Mouse (Mus musculus) mouse trophoblast stem cell (cell line): Measurements from ENCODE around the gene Gucy1b2.

Source experiments
- in situ Hi-C, 2 experiments: fragments of 300-500 bp; cut with MseI, MboI; formaldehyde crosslinking; loops; 2 replicates in 1 of 2; 3 replicates in 1 of 2; pipeline ENCODE4 v1.15.1; 2025

Gucy1b2 gene

DNA sequence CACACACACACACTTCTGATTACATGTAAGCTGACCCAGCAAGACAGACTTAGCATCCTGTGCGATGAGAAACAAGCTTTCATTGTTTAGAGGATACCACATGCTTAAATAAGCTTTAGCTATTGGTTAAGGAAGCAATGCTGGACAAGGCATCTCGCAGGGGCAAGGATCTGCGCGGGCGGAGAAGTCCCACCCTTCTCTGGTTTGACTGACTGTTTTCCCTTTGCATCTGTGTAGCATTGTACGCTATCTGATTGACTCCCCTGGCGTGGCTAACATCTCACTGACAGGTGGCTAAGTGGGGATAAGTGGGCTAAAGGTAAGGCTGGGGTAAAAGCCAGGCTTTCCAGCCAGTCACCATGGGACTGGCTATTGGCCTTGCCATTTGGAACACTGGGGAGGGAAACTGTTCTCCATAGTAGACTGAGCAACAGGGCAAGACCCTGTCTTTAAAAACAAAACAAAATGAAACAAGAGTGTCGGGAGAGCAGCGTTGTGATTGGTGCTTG, at the start of gene Gucy1b2:
Gene Gucy1b2, minus strand, starts transcription at position 51 of the 509 bp plus-strand sequence.
- in situ Hi-C loops: loop anchor here in 1 of 2 experiments (5.0 kb wide), 1 partner anchor 199 kb away; no protein-coding TSS in a partner anchor

DNA sequence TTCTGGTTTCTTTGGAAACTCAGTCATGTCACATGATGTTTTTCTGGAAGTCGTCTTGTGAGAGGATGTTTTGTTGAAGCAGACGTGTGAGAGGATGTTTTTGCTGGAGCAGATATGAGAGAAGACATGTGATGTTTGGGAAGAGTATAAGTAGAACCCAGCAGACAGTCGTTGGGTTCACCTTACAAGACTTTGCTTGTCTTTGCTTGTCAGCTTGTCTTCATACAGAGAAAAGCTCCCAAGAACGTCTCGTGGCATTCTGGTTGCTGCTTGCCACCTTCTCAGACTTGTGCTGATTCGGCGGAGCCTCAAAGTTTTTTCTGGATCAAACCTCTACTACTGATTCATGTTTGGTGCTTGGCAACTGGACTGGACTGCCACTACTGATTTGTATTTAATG, 41.3 kb upstream of the Gucy1b2 start:
- in situ Hi-C loops: no loop called here

- in situ Hi-C loops: no loop called here
These were observed 40.4 kb upstream of the Gucy1b2 start for GRCm38 (mm10) chr14:62496501-62496900.

GRCm38 (mm10) chr14:62493456-62493855, 37.4 kb upstream of the Gucy1b2 start:
- in situ Hi-C loops: no loop called here

- in situ Hi-C loops: no loop called here
These were observed 36.2 kb upstream of the Gucy1b2 start for GRCm38 (mm10) chr14:62492196-62492850.

- in situ Hi-C loops: no loop called here
These were observed 32.2 kb upstream of the Gucy1b2 start for GRCm38 (mm10) chr14:62488270-62488669.

GRCm38 (mm10) chr14:62481381-62481780, 25.3 kb upstream of the Gucy1b2 start:
- in situ Hi-C loops: no loop called here

- in situ Hi-C loops: no loop called here
These were observed 23.3 kb upstream of the Gucy1b2 start for GRCm38 (mm10) chr14:62479395-62479794.

- in situ Hi-C loops: no loop called here
These were observed 18.4 kb upstream of the Gucy1b2 start for GRCm38 (mm10) chr14:62474481-62474880.

- in situ Hi-C loops: no loop called here
These were observed 16.0 kb upstream of the Gucy1b2 start for GRCm38 (mm10) chr14:62472061-62472460.

DNA sequence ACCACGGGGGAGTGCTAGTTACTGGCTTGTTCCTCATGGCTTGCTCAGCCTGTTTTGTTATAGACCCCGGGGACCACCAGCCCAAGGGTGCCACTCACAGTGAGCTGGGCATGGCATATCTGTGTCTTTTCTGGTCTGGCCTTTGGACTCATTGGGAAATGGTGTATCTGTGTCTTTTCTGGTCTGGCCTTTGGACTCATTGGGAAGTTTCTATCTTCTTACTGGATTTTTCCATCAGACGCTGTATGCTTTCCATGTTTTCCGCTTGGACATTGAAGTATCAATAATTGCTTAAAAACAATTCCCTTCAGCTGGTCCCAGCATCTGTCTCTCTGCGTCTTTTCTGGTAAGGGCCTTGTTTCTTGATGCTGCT, 12.7 kb upstream of the Gucy1b2 start:
- in situ Hi-C loops: no loop called here

DNA sequence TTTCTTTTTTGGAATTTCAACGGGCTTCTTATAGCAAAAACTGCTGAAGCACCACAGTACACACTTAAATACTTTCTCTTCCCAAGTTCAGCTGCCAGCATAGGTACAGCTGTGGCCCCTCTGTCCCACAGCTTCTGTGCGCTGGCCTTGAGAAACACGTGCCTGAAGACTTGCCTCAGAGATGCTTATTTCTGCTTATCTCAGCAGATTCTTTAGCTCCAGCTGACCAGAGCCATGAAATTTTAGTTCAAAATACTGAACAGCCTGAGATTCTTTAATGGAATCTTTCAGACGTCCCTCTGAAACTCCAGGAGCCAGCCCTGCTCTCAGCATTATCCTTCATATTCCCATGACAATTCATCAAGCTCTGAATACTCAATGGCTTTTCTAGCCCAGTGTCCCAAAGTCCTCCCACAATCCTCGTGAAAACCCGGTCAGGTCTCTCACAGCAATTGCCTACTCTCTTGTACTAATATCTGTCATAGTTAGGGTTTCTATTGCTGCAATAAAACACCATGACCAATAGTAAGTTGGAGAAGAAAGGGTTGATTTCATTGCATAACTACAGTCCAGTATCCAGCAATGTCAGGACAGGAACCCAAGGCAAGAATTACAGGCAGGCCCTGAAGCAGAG, 12.1 kb upstream of the Gucy1b2 start:
- in situ Hi-C loops: no loop called here

DNA sequence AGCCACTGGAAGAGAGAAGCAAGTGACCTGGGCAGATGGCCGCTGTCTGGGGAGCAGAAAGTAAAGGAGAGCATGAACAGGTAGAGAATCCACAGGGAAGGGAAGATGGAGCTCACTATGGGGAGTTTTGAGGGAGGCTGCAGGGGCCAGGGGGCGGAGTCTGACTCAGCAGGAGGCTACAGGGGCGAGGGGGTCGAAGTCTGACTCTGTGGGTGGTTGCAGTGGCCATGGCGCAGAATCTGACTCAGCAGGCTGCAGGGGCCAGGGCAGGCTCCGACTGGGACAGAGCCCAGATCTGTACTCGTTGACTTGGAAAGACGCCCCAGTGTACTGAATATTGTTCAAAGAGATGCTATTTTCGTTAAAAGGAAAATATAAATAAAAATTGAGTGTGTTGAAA, 8.9 kb upstream of the Gucy1b2 start:
- in situ Hi-C loops: no loop called here

GRCm38 (mm10) chr14:62459541-62459940, 3.5 kb upstream of the Gucy1b2 start:
- in situ Hi-C loops: loop anchor here in 1 of 2 experiments (5.0 kb wide), 1 partner anchor 202 kb away; no protein-coding TSS in a partner anchor

DNA sequence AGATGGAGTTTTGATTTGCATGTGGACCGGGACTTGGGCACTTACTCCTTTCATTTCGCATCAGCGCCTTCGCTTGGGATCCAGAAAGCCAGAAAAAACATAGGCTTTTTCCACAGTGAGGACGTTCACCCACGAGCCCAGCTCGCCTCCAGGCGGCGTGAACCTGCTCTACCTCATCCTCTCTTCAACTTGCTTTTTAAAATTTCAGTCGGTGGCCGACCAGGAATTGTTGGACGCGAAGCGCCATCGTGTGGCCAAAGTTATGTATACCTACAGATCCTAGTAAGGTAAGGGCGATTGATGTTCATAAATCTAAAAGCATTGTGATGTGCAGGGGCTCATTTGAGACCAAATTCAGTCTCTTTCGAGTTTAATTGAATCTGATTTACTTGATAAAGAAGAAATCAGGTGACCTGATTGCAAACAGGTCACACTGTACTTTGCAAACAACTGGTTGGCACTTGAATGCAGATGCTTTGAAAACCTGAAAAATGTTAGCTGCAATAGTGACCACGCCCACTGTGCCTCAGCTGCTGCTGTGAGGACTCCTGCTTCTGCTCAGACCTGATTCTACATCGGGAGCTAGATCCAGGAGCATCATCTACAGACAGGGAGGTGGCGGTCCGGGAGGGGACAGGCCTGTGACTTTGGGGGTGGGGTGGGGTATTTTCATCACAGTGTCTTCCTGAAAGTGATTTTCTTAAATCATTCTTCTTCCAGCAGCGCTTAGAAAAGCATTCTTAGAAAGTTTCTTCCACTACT, 1.5 kb upstream of the Gucy1b2 start:
- in situ Hi-C loops: loop anchor here in 1 of 2 experiments (5.0 kb wide), 1 partner anchor 200 kb away; no protein-coding TSS in a partner anchor

- in situ Hi-C loops: loop anchor here in 1 of 2 experiments (5.0 kb wide), 1 partner anchor 198 kb away; no protein-coding TSS in a partner anchor
These were observed 564 bp downstream of the Gucy1b2 start for GRCm38 (mm10) chr14:62455570-62455879.

GRCm38 (mm10) chr14:62454760-62455569, 1.1 kb downstream of the Gucy1b2 start:
- in situ Hi-C loops: loop anchor here in 1 of 2 experiments (5.0 kb wide), 1 partner anchor 198 kb away; no protein-coding TSS in a partner anchor

GRCm38 (mm10) chr14:62454136-62454535, 2.0 kb downstream of the Gucy1b2 start:
- in situ Hi-C loops: no loop called here

GRCm38 (mm10) chr14:62453276-62453675, 2.8 kb downstream of the Gucy1b2 start:
- in situ Hi-C loops: no loop called here

- in situ Hi-C loops: no loop called here
These were observed 5.4 kb downstream of the Gucy1b2 start for GRCm38 (mm10) chr14:62450706-62451105.

GRCm38 (mm10) chr14:62447214-62447548, 8.9 kb downstream of the Gucy1b2 start:
- in situ Hi-C loops: no loop called here
